Mouse (Mus musculus): ENCODE results near the gene Il15. TPM values are rescaled to one million over a fixed set of nuclear protein-coding genes. Genes with fewer than 3 reads are reported as not detected.

The Il15 gene
- polyA plus RNA-seq, 1 experiment = 2.2 TPM

GRCm38 (mm10) chr8:82372846-82373245 lies 30.2 kb downstream of the Il15 start:
- TF ChIP-seq CTCF (IDR thresholded peaks at IDR 0.05; ENCODE audit: extremely low read depth, insufficient read depth, low read length) = no peak
- no peak for TF ChIP-seq POLR2A (IDR thresholded peaks at IDR 0.05; ENCODE audit: extremely low read depth, insufficient read depth, low read length)
- Histone ChIP-seq H3K4me3 (ENCODE audit: insufficient read depth, low read length) (no peak overlapping the region), H3K4me1 (ENCODE audit: control insufficient read depth, insufficient read depth, low read length) (no peaks in the 10 kb centered on the region), H3K27ac (ENCODE audit: insufficient read depth, low read length) (no peak overlapping the region)

DNA sequence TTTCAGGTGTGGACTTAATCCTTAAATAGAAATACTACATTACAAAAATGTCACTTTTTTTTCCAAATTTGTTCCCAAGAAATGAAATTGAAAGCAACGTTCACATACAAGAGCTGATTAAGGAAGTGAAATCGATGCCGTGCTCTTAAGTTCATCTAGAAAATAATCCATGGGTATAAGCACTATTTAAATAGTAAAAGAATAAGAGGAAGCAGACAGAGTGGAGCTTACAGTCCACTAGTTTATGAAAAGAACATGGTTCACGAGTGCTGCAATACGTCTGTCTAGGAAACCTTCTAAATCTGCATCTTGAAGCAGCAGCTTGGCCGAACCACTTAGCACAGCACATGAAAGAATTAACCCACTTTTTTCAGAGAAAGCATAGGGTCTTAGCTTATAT lies 32.4 kb downstream of the Il15 start:
- TF ChIP-seq CTCF (IDR thresholded peaks at IDR 0.05; ENCODE audit: extremely low read depth, insufficient read depth, low read length) (no peak), POLR2A (IDR thresholded peaks at IDR 0.05; ENCODE audit: extremely low read depth, insufficient read depth, low read length) (no peak)
- Histone ChIP-seq H3K27ac (ENCODE audit: insufficient read depth, low read length) (no peak overlapping the region), H3K4me1 (ENCODE audit: control insufficient read depth, insufficient read depth, low read length) (no peaks in the 10 kb centered on the region), H3K4me3 (ENCODE audit: insufficient read depth, low read length) (no peak overlapping the region)

GRCm38 (mm10) chr8:82361061-82361460 lies 42.0 kb downstream of the Il15 start:
- TF ChIP-seq CTCF (IDR thresholded peaks at IDR 0.05; ENCODE audit: extremely low read depth, insufficient read depth, low read length) (no peak), POLR2A (IDR thresholded peaks at IDR 0.05; ENCODE audit: extremely low read depth, insufficient read depth, low read length) (no peak)
- Histone ChIP-seq H3K27ac (ENCODE audit: insufficient read depth, low read length) (no peak overlapping the region), H3K4me3 (ENCODE audit: insufficient read depth, low read length) (no peak overlapping the region), H3K4me1 (ENCODE audit: control insufficient read depth, insufficient read depth, low read length) (no peaks in the 10 kb centered on the region)

DNA sequence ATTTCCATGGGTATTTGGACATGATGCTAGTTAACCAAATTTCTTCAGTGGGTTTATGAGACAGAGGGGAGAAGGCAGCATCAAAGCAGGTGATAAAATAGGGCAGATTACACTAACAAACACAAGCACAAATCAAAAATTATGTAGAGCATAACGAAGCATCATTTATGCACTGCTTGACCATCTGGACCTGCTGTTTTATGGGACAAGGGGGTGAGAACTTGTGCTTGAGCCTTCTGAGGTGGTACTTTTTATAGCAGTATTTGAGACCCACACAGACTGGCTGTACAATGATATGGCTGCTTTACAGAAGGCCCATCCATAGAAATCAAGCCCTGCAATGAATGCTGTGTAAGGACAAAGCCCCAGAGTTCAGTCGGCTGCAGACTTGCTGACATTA lies 46.9 kb downstream of the Il15 start:
- Histone ChIP-seq H3K4me3 (ENCODE audit: insufficient read depth, low read length) (no peak overlapping the region), H3K4me1 (ENCODE audit: control insufficient read depth, insufficient read depth, low read length) (no peaks in the 10 kb centered on the region), H3K27ac (ENCODE audit: insufficient read depth, low read length) (no peak overlapping the region)
- no peak for TF ChIP-seq POLR2A (IDR thresholded peaks at IDR 0.05; ENCODE audit: extremely low read depth, insufficient read depth, low read length)
- TF ChIP-seq CTCF (IDR thresholded peaks at IDR 0.05; ENCODE audit: extremely low read depth, insufficient read depth, low read length) = no peak

GRCm38 (mm10) chr8:82351268-82351943 lies 51.6 kb downstream of the Il15 start:
- TF ChIP-seq POLR2A (IDR thresholded peaks at IDR 0.05; ENCODE audit: extremely low read depth, insufficient read depth, low read length) (no peak), CTCF (IDR thresholded peaks at IDR 0.05; ENCODE audit: extremely low read depth, insufficient read depth, low read length) (no peak)
- H3K4me1 ChIP-seq (ENCODE audit: control insufficient read depth, insufficient read depth, low read length) = no peaks in the 10 kb centered on the region
- no peak overlapping the region for H3K4me3 ChIP-seq (ENCODE audit: insufficient read depth, low read length)
- H3K27ac ChIP-seq (ENCODE audit: insufficient read depth, low read length) = no peak overlapping the region

DNA sequence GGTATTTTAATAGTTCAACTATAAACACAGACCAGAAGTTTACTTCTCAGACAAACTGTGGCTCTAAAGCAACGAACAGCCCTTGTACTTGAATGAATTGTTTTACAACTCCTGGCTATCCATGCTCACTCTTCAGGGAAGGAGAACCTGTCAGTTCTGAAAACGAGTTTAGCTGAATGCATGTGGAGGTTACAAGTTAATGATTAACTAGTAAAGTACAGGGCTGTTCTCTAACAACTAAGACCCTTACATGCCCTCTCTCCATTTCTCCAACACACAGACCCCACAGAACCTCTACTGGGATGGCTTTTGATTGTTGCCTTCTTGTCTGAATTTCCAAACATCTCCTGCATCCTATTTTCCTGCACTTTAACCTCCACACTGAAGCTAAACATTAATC lies 53.7 kb downstream of the Il15 start:
- H3K4me1 ChIP-seq (ENCODE audit: control insufficient read depth, insufficient read depth, low read length) = no peaks in the 10 kb centered on the region
- H3K4me3 ChIP-seq (ENCODE audit: insufficient read depth, low read length) = no peak overlapping the region
- TF ChIP-seq CTCF (IDR thresholded peaks at IDR 0.05; ENCODE audit: extremely low read depth, insufficient read depth, low read length) (no peak), POLR2A (IDR thresholded peaks at IDR 0.05; ENCODE audit: extremely low read depth, insufficient read depth, low read length) (no peak)
- H3K27ac ChIP-seq (ENCODE audit: insufficient read depth, low read length) = no peak overlapping the region

DNA sequence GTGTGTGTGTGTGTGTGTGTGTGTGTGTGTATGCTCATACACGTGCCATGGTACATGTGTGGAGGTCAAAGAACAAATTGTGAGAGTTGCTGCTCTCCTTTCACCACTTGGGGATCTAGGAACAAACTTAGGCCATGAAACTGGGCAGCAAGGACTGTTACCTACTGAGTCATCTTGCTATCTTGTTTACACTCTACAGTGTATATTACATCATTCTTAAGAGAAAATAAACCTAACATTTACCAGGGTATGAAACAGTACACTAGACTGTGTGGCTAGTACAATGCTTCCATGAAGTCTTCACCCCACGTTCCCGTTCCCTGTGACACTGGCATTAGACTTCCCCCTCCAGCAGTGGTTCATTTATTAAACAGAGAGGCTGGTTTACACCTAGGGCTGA lies 56.5 kb downstream of the Il15 start:
- H3K4me1 ChIP-seq (ENCODE audit: control insufficient read depth, insufficient read depth, low read length) = no peaks in the 10 kb centered on the region
- TF ChIP-seq CTCF (IDR thresholded peaks at IDR 0.05; ENCODE audit: extremely low read depth, insufficient read depth, low read length) = no peak
- TF ChIP-seq POLR2A (IDR thresholded peaks at IDR 0.05; ENCODE audit: extremely low read depth, insufficient read depth, low read length) = no peak
- no peak overlapping the region for H3K27ac ChIP-seq (ENCODE audit: insufficient read depth, low read length)
- H3K4me3 ChIP-seq (ENCODE audit: insufficient read depth, low read length) = no peak overlapping the region

DNA sequence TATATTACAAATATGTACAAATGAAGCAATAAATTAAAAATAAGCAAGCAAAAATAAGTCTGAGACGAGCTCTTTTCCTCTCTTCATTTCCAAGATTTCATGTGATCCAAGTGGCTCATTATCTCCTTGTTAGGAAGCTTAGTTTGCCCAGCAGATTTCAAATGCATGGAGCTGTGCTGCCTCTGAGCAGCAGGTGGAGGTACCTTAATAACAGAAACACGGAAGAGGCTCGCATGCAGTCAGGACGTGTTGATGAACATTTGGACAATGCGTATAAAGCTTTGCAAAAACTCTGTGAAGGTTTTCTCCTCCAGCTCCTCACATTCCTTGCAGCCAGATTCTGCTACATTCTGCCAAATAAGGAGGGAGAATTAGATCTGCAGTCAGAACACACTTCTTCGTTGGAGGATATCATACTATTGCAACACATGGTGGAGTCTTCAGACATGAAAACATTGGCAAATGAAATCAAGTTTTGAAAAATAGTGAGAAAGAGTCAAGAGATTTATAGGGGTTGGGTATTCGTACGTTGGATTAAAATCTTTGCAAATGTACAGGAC lies 71.3 kb downstream of the Il15 start:
- H3K27ac ChIP-seq (ENCODE audit: insufficient read depth, low read length) = no peak overlapping the region
- H3K4me3 ChIP-seq (ENCODE audit: insufficient read depth, low read length) = no peak overlapping the region
- no peaks in the 10 kb centered on the region for H3K4me1 ChIP-seq (ENCODE audit: control insufficient read depth, insufficient read depth, low read length)
- TF ChIP-seq POLR2A (IDR thresholded peaks at IDR 0.05; ENCODE audit: extremely low read depth, insufficient read depth, low read length) (no peak), CTCF (IDR thresholded peaks at IDR 0.05; ENCODE audit: extremely low read depth, insufficient read depth, low read length) (no peak)

DNA sequence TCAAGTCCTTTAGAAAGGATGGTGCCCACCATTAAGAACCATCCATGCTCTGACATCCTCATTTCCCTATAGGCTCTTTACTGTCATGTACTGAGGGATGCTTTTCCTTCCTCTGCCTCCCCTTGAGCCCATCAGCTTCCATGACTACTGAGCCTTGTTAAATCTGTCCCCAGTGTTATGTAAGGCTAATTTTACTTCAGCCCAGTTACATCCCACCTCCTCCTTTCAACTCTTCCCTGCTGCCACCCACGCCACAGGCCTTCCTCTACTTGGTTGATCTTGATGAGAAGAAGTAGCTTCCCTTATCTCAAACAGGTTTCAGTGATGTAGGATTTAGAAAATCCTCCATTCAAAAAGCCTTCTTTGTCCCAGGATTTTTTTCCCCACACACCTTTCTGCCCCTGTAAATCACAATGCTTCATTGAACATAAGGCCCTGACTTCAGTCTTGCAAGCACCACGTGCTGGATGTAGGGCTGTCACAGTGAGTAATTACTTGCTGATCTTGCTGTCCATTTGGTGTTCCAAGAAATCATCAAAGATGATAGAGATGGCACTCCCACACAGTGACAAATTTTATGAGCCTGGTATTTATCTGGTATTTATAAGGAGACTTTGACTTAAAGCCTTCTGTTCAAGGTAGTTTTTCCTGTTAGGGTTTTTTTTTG lies 74.9 kb downstream of the Il15 start:
- H3K27ac ChIP-seq (ENCODE audit: insufficient read depth, low read length) = no peak overlapping the region
- no peak for TF ChIP-seq CTCF (IDR thresholded peaks at IDR 0.05; ENCODE audit: extremely low read depth, insufficient read depth, low read length)
- TF ChIP-seq POLR2A (IDR thresholded peaks at IDR 0.05; ENCODE audit: extremely low read depth, insufficient read depth, low read length) = no peak

GRCm38 (mm10) chr8:82326061-82326460 lies 77.0 kb downstream of the Il15 start:
- H3K4me3 ChIP-seq (ENCODE audit: insufficient read depth, low read length) = no peak overlapping the region
- H3K4me1 ChIP-seq (ENCODE audit: control insufficient read depth, insufficient read depth, low read length) = no peaks in the 10 kb centered on the region
- H3K27ac ChIP-seq (ENCODE audit: insufficient read depth, low read length) = no peak overlapping the region
- TF ChIP-seq POLR2A (IDR thresholded peaks at IDR 0.05; ENCODE audit: extremely low read depth, insufficient read depth, low read length) = no peak
- no peak for TF ChIP-seq CTCF (IDR thresholded peaks at IDR 0.05; ENCODE audit: extremely low read depth, insufficient read depth, low read length)

More for the DNA sequence above, 74.9 kb downstream of the Il15 start:
- Histone ChIP-seq H3K4me1 (ENCODE audit: control insufficient read depth, insufficient read depth, low read length) (no peaks in the 10 kb centered on the region), H3K4me3 (ENCODE audit: insufficient read depth, low read length) (no peak overlapping the region)

Measured in cortical plate, adult 2 months (tissue).